Mouse (Mus musculus) heart, embryonic 13.5 days (tissue): Measurements from ENCODE around the gene Herc3. TPM values are rescaled to one million over a fixed set of nuclear protein-coding genes. Genes with fewer than 3 reads are reported as not detected.

Source experiments
- ATAC-seq: fragments of 200-750 bp; cut with Nextera tagmentation; 2 replicates; pipeline ENCODE4 v1.8.0; 2017; ENCODE audit warnings: moderate TSS enrichment; ENCODE audit not compliant: insufficient number of reproducible peaks, low FRiP score, low TSS enrichment; ENCODE audit errors: extremely low read depth
- H3K27ac ChIP-seq: fragments of 300-500 bp; sonication (generic); replicated peaks from 2 replicates; pipeline ENCODE4 v1.5.1; 2015; ENCODE audit warnings: moderate library complexity, mild to moderate bottlenecking, inconsistent platforms
- H3K27me3 ChIP-seq: fragments of 300-500 bp; sonication (generic); replicated peaks from 2 replicates; pipeline ENCODE4 v1.6.1; 2015; ENCODE audit warnings: mild to moderate bottlenecking, inconsistent platforms
- H3K36me3 ChIP-seq: fragments of 300-500 bp; sonication (generic); 2 replicates; pipeline ENCODE4 v1.6.1; 2015; ENCODE audit warnings: mild to moderate bottlenecking, inconsistent platforms
- H3K4me1 ChIP-seq: fragments of 300-500 bp; sonication (generic); 2 replicates; pipeline ENCODE4 v1.6.1; 2015; ENCODE audit warnings: inconsistent platforms
- H3K4me2 ChIP-seq: fragments of 300-500 bp; sonication (generic); 2 replicates; pipeline ENCODE4 v1.6.1; 2015; ENCODE audit warnings: inconsistent platforms, mild to moderate bottlenecking, moderate library complexity
- H3K4me3 ChIP-seq: fragments of 300-500 bp; sonication (generic); 2 replicates; pipeline ENCODE4 v1.5.1; 2015; ENCODE audit warnings: moderate library complexity, mild to moderate bottlenecking, inconsistent platforms
- H3K9ac ChIP-seq: fragments of 300-500 bp; sonication (generic); 2 replicates; pipeline ENCODE4 v1.6.1; 2015; ENCODE audit warnings: inconsistent platforms, mild to moderate bottlenecking, moderate library complexity
- H3K9me3 ChIP-seq: fragments of 300-500 bp; sonication (generic); 2 replicates; pipeline ENCODE4 v1.6.1; 2016; ENCODE audit warnings: inconsistent platforms
- WGBS: fragments of 180-500 bp; shearing (Covaris S2); methylation state at CpG from one replicate; pipeline ENCODE4 v1.1.7; 2015; ENCODE audit warnings: mixed read lengths; 5-methylcytosine and 5-hydroxymethylcytosine counted together
- polyA plus RNA-seq: library from polyadenylated mRNA; unstranded; fragments of >200 nt; fragmentation: Nextera tagmentation; extraction: Ambion mirVana; gene quantifications from 2 replicates; pipeline ENCODE4 v1.2.1, GENCODE M21; 2015

Gene Herc3
- polyA plus RNA-seq, 1 experiment from 2014 or later: 34.6 TPM

DNA sequence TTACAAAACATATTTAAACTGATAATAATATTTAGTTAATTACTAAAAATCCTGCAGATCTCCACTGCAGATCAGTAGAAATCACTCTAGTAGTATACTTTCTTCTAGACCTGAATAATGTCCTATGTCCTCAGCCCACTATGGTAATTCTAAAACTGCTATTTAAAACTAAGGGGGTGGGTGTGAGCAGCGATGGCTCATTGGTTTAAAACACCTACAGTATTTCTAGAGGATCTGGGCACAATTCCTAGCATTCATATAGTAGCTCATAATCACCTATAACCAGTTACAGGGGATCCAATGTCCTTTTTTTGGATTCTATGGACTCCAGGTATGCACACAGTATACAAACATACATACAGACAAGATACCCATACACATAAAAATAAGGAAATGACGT, 115.0 kb downstream of the Herc3 start:
- Histone ChIP-seq H3K4me2 (no peak overlapping the region), H3K9ac (no peak overlapping the region), H3K4me3 (no peak overlapping the region), H3K27ac (no peak overlapping the region), H3K9me3 (no peaks in the 10 kb centered on the region), H3K36me3 (peaks cover 29% of the 10 kb centered on the region), H3K27me3 (no peaks in the 10 kb centered on the region), H3K4me1 (no peaks in the 10 kb centered on the region)
- ATAC-seq: no peak
- 55% methylated on average over 2 of the region's 2 CpGs for WGBS

- Histone ChIP-seq H3K4me2 (no peak overlapping the region), H3K4me3 (no peak overlapping the region), H3K9me3 (no peaks in the 10 kb centered on the region), H3K4me1 (no peaks in the 10 kb centered on the region), H3K27ac (no peak overlapping the region), H3K9ac (no peak overlapping the region), H3K27me3 (no peaks in the 10 kb centered on the region), H3K36me3 (peaks cover 29% of the 10 kb centered on the region)
- no peak for ATAC-seq
- 65% methylated on average over 4 of the region's 4 CpGs for WGBS
These were observed 115.6 kb downstream of the Herc3 start for GRCm38 (mm10) chr6:58946840-58947239.

- Histone ChIP-seq H3K27me3 (no peaks in the 10 kb centered on the region), H3K36me3 (peaks cover 43% of the 10 kb centered on the region), H3K9ac (no peak overlapping the region), H3K4me3 (no peak overlapping the region), H3K4me2 (no peak overlapping the region), H3K4me1 (no peaks in the 10 kb centered on the region), H3K9me3 (no peaks in the 10 kb centered on the region), H3K27ac (no peak overlapping the region)
- WGBS: 93% methylated on average over 1 of the region's 1 CpGs
- no peak for ATAC-seq
These were observed 119.1 kb downstream of the Herc3 start for GRCm38 (mm10) chr6:58950410-58950809.

DNA sequence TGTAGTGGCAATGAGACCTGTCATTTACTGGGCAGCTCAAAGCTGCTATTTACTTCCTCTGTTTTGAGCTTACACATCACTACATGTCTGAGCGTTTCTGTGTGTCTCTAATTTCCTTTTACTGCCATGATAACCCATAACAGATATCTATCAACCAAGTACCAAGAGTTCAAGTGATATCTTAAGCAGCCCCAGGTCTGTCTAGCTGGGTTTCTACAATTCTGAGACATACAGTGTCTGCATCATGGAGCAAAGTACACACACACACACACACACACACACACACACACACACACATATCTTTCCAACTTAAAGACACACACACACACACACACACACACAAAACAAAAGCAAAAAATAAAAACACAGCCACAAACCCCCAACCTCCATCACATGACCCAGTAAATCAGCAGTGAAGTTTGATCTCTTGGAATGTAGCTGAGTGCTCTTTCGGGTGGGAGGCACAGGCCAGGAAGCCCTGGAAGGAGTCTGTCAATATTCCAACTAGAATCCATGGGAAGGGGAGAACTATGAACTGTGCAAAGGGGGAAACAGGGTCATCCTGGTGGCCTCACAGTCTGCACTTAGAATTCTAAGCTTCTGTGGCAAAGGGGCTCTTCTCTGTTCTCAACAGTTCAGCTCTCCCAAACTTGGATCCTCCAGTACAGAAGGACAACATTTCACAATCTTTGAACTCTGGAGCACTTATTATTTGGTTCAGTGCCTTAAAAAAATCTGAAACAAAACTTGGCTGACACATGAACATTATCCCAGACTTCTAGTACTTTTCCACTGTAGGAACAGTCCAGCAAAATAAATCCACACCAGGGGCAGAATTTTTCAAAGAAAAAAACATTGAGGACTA, 120.1 kb downstream of the Herc3 start:
- WGBS: 40% methylated on average over 2 of the region's 2 CpGs
- no peak for ATAC-seq
- H3K9me3 ChIP-seq: no peaks in the 10 kb centered on the region
- H3K27me3 ChIP-seq: no peaks in the 10 kb centered on the region
- H3K4me3 ChIP-seq: no peak overlapping the region
- no peak overlapping the region for H3K27ac ChIP-seq
- H3K4me2 ChIP-seq: no peak overlapping the region
- H3K9ac ChIP-seq: no peak overlapping the region
- no peaks in the 10 kb centered on the region for H3K4me1 ChIP-seq
- peaks cover 40% of the 10 kb centered on the region for H3K36me3 ChIP-seq

DNA sequence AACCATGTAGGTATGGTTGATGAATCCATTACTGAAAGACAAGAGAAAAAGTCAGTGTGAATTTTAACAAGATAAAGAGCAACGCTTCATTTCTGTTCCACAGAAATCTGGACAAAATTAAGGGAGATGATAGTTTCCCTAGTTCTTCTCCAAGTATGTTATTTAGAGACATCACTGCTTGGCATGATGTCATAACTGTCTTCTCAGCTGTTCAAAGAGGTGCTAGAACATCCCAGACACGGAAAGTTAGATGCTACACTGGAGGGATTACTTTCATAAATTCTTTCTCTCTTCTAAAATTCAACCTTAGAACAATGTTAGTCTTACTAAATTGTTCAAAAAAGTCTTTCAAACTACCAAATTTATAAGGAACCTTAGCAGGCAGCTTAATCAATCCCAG, 129.3 kb downstream of the Herc3 start:
- ATAC-seq: no peak

GRCm38 (mm10) chr6:58962691-58963090, 131.4 kb downstream of the Herc3 start:
- no peaks in the 10 kb centered on the region for H3K27me3 ChIP-seq
- H3K27ac ChIP-seq: no peak overlapping the region
- H3K4me1 ChIP-seq: peaks cover 5% of the 10 kb centered on the region; the same call in 1 of the 2 replicates
- ATAC-seq: no peak
- WGBS: 79% methylated on average over 5 of the region's 5 CpGs
- no peaks in the 10 kb centered on the region for H3K9me3 ChIP-seq
- H3K4me3 ChIP-seq: no peak overlapping the region
- H3K9ac ChIP-seq: no peak overlapping the region
- H3K36me3 ChIP-seq: 0 out of 2 replicates have a peak, but pooled peaks cover 5% of the 10 kb centered on the region
- no peak overlapping the region for H3K4me2 ChIP-seq

More for the DNA sequence above, 129.3 kb downstream of the Herc3 start:
- no peaks in the 10 kb centered on the region for H3K9me3 ChIP-seq
- WGBS: 80% methylated on average over 2 of the region's 2 CpGs
- H3K27ac ChIP-seq: no peak overlapping the region
- H3K36me3 ChIP-seq: peaks cover 9% of the 10 kb centered on the region
- peaks cover 5% of the 10 kb centered on the region; the same call in 1 of the 2 replicates for H3K4me1 ChIP-seq
- no peak overlapping the region for H3K4me3 ChIP-seq
- no peaks in the 10 kb centered on the region for H3K27me3 ChIP-seq
- H3K9ac ChIP-seq: no peak overlapping the region
- no peak overlapping the region for H3K4me2 ChIP-seq

GRCm38 (mm10) chr6:58964091-58964490, 132.8 kb downstream of the Herc3 start:
- Histone ChIP-seq H3K36me3 (peaks cover 6% of the 10 kb centered on the region; the same call in 1 of the 2 replicates), H3K27me3 (no peaks in the 10 kb centered on the region), H3K9me3 (no peaks in the 10 kb centered on the region), H3K9ac (no peak overlapping the region), H3K4me2 (no peak overlapping the region), H3K4me3 (no peak overlapping the region), H3K4me1 (peaks cover 5% of the 10 kb centered on the region; the same call in 1 of the 2 replicates), H3K27ac (no peak overlapping the region)
- no peak for ATAC-seq
- 82% methylated on average over 2 of the region's 2 CpGs for WGBS

DNA sequence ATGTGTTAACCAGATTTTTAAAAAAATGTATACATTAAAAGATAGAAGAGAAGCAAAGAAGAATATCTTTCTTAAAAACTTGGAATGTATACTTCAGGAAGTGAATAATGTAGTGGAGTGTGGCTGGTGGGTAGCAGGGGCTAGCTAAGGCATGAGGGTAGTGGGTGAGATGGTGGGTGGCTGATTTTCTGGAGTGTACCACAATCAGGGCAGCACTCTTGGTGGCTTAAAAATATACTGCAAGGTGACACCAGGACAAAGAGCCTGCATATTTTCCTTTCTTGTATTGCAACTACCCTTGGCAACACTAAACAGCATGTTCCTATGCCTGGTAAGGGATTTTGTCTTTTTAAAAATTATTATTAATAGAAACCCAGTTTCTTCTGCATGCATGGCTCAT, 133.3 kb downstream of the Herc3 start:
- Histone ChIP-seq H3K4me3 (no peak overlapping the region), H3K4me2 (no peak overlapping the region), H3K27me3 (no peaks in the 10 kb centered on the region), H3K9me3 (no peaks in the 10 kb centered on the region), H3K9ac (no peak overlapping the region), H3K4me1 (peaks cover 5% of the 10 kb centered on the region; the same call in 1 of the 2 replicates), H3K36me3 (peaks cover 10% of the 10 kb centered on the region; the same call in 1 of the 2 replicates), H3K27ac (no peak overlapping the region)
- ATAC-seq: no peak

- Histone ChIP-seq H3K4me2 (peak overlapping the region; percentile 6; the same call in 1 of the 2 replicates), H3K27me3 (no peaks in the 10 kb centered on the region), H3K27ac (no peak overlapping the region), H3K36me3 (peaks cover 10% of the 10 kb centered on the region; the same call in 1 of the 2 replicates), H3K4me3 (no peak overlapping the region), H3K9me3 (no peaks in the 10 kb centered on the region), H3K4me1 (peaks cover 5% of the 10 kb centered on the region; the same call in 1 of the 2 replicates), H3K9ac (no peak overlapping the region)
- 30% methylated on average over 12 of the region's 12 CpGs for WGBS
- no peak for ATAC-seq
These were observed 134.0 kb downstream of the Herc3 start for GRCm38 (mm10) chr6:58965071-58965831.

DNA sequence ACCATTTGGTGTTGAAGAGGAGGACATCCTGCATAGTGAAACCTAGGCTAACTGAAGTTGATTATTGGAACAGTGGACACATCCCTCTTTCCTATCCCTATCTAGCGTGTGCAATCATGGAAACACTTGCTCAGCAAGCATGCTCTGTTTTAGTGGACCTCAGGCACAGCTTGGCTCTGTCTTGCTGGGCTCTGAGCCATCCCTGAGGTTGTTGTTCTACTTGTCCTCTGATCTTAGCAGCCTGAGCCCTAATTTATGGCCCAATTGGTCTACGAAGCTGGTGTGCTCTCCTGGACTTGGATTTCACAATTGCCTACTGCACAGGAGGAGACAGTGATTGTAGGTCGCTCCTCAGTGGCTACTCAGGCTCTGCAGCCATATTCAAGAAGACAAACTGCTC, 137.0 kb downstream of the Herc3 start:
- Histone ChIP-seq H3K27me3 (no peaks in the 10 kb centered on the region), H3K9me3 (no peaks in the 10 kb centered on the region), H3K4me3 (no peak overlapping the region), H3K27ac (no peak overlapping the region), H3K4me1 (peaks cover 5% of the 10 kb centered on the region; the same call in 1 of the 2 replicates), H3K36me3 (peaks cover 10% of the 10 kb centered on the region; the same call in 1 of the 2 replicates), H3K9ac (no peak overlapping the region), H3K4me2 (no peak overlapping the region)
- ATAC-seq: no peak
- WGBS: 76% methylated on average over 3 of the region's 3 CpGs
